Mouse (Mus musculus): Measurements from ENCODE around the gene Cd6.

Gene Cd6

DNA sequence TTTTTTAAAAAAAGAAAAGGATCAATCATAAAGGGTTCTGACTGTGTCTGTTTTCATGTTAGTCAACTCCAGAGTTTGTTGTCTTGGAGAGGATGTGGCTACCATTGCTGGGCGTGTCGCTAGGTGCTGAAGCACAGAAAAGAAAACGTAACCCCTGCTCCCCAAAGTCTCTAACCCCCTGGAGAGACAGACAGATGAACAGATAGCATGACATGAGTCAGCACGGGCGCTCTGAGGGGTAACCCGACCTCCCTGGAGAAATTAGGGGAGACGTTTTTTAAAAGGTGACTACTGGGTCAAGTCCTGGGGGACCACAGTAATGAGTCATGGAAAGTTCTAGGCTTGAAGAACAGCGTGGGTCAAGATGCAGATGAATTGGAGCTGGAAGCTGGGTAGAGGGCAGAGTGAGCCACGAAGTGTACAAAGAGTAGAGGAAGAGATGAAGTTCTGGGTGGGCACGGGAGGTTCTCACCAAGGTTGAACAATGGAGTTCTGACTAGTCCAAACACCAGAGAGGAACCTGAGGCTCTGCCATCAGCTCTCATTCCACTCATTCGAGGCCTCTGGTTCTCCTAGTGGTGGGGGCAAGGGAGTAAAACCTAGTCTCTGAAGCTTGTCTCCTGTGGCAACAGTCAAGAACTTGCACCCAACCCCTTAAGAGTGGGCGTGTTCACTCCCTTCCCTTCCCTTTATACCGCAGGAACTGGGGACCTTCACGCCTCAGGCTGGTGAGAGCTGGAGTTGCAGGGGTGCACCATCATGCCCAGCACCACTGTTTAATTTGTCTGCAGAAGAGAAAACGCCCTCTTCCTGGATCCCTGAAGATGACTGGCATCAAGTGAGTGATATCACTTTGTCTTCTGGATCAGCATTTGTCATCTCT lies 9.4 kb upstream of the Cd6 start, which contains the start of gene Slc15a3:
TSS of gene Slc15a3 (plus strand) at position 718 of the 883 bp plus-strand sequence.
- DNase-seq (ENCODE audit: low spot score in 2 of 2), result no peak

- no peak for DNase-seq (ENCODE audit: low spot score in 2 of 2)
These were observed 5.8 kb upstream of the Cd6 start for GRCm38 (mm10) chr19:10835671-10836070.

- DNase-seq (ENCODE audit: low spot score in 2 of 2), result no peak
These were observed 3.8 kb upstream of the Cd6 start for GRCm38 (mm10) chr19:10833611-10834010.

- DNase-seq (ENCODE audit: low spot score in 2 of 2), result no peak
These were observed 2.2 kb upstream of the Cd6 start for GRCm38 (mm10) chr19:10832030-10832429.

DNA sequence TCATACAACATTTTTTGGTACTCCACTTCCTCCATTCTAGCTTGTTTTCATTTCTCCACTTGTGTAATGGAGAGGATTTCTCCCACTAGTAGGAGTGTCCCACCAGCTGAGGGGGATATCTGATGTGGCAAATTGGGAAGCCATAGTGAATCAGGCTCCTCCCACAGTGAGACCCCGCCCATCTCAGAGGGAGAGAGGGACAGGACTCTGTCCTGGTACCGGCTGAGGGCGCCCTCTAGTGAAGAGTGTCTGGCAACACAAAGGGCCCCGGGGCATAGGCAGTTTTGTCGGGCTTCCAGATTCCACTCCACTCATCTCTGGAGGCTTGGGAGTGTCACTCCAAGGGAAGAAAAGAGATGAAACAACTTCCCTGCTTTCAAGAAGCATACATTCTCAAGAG lies 1.6 kb upstream of the Cd6 start:
- DNase-seq (ENCODE audit: low spot score in 2 of 2), result peak; percentile 50 to 77

DNA sequence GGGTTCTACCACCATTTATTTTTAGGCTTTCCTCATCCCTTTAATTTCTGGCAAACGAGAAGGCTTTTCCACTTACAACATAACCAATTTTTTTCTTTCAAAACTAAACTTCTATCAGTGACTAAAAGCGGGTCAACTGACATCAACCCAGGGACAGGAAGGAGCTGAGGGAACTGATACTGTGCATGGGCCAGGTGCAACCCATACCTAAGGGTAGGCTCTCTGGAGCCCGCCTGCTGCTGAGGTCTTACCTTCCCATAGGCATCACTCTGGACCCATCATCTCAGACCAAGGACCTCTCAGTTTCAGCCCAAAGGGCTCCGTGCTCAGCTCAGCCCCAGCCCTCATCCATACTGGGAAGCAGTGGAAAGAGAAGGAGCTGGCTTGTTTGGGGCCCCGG lies 1.5 kb downstream of the Cd6 start:
- no peak for DNase-seq (ENCODE audit: low spot score in 2 of 2)

GRCm38 (mm10) chr19:10824061-10824460 lies 5.8 kb downstream of the Cd6 start:
- no peak for DNase-seq (ENCODE audit: low spot score in 2 of 2)

DNA sequence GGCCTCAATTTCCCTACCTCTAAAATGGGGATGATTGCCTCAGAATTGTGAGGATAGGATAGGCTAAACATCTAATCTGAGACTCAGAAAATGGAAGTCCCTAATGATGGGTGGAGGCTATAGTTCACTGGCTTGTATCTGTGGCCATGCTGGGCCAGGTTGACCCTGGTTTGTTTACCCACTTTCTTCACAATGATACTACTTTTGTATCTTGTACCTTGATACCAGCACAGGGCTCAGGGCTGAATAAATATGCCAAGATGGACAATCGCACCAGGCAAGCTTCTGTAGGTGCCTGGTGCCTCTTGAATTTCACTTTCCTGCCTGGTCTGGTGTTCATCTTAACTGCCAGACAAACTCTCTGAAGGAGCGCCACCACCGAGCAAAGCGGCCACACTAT lies 7.3 kb downstream of the Cd6 start:
- DNase-seq (ENCODE audit: low spot score in 2 of 2), result no peak

DNA sequence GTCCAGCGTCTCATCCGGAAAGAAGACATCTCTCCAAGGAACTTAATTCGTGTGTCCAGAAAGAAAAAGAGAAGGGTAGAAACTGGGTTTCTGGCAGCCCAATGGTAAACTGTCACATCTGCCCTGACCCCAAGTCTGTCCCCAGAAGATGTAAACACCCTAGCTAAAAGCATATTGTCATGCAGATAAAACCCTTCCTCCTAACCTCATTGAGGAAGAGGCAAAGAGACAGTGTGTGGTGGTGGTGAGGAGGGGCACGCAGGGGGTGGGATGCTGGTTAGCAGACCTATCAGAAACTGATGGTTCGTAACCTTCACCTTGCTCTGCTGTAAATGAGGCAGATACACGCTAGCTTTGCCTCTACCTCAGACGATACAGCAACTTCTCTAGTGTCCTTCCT lies 8.5 kb downstream of the Cd6 start:
- DNase-seq (ENCODE audit: low spot score in 2 of 2), result no peak

DNA sequence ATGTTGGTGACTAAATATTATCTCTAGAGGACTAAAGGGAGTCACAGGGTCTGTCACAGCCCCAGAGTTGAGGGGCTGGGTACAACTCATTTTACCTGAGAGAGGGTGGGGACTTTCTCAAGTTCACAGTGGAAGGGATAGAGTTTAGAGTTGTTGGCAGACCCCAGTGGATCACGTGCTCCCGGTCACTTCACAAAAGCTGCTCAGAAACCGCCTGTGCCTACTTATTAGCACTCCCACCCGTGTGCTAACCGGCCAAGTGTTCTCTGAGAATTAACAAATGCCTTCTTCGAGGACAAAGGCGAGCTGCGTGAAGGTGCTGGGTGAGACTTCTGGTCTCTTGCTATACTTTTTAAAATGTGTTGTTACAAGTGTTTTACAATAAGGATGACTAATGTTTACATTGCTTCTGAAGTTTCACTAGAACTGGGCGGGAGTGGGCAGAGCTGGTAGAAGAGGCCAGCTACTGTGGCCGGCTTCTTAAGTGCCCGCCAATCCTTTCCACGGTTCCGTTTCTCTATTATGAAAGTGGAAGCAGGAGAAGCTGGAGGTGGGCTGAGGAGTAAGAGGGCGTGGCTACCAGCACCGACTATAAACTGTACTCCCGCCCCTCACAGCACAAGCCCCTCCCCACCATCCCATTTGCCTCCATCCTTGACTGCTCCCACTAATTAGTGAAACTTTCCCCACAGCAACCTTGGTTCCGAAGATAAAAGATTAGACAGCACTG lies 11.5 kb downstream of the Cd6 start:
- no peak for DNase-seq (ENCODE audit: low spot score in 2 of 2)

DNA sequence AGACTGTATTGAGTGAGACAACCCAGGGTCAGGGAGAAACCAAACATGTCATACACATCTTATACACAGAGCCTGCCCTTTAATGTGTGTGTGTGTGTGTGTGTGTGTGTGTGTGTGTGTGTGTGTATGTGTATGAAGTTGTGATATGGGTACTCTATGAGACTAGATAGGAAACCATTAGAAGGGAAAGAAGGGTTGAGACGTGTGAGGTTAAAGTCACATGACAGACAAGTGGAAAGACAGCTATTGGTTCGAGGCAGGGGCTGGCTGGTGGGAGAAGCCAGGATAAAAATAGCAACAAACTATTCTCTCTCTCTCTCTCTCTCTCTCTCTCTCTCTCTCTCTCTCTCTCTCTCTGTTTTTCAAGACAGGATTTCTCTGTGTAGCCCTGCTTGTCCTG lies 13.4 kb downstream of the Cd6 start:
- no peak for DNase-seq (ENCODE audit: low spot score in 2 of 2)

GRCm38 (mm10) chr19:10815871-10816270 lies 14.0 kb downstream of the Cd6 start:
- DNase-seq (ENCODE audit: low spot score in 2 of 2), result no peak

GRCm38 (mm10) chr19:10813905-10814304 lies 16.0 kb downstream of the Cd6 start:
- no peak for DNase-seq (ENCODE audit: low spot score in 2 of 2)

DNA sequence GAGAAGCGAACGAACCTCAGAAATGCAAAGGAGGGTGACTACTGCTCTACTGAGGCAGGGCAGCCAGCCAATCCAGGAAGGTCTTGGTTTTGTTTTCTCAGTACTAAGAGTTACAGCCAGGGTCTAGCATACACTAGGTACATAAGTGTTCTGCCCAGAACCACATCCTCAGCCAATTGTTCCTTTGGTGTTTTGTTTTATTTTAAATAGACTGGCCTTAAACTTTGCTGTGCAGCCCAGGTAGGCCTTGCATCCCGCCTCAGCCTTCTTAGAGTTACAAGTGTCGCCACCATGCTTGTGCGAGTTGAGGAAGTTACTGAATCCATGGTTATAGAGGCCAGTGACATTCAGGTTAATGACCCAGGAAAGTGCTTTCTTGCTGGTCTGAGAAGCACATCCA lies 16.8 kb downstream of the Cd6 start:
- no peak for DNase-seq (ENCODE audit: low spot score in 2 of 2)

GRCm38 (mm10) chr19:10811471-10811870 lies 18.4 kb downstream of the Cd6 start:
- no peak for DNase-seq (ENCODE audit: low spot score in 2 of 2)

DNA sequence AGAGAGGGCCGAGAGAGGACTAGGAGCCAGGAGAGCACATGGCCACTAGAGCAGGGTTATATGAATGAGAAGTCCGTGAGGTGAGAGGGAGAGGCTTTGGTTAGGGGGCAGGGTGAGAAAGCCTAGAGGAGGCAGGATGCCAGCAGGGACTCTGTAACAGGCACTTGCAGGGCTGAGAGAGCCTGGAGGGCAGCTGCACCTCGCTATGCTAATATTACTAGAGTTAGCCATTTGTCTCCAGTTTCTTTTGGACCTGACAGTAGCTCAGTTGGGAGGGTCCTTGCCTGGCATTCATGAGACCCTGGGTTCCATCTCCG lies 19.7 kb downstream of the Cd6 start:
- no peak for DNase-seq (ENCODE audit: low spot score in 2 of 2)

DNA sequence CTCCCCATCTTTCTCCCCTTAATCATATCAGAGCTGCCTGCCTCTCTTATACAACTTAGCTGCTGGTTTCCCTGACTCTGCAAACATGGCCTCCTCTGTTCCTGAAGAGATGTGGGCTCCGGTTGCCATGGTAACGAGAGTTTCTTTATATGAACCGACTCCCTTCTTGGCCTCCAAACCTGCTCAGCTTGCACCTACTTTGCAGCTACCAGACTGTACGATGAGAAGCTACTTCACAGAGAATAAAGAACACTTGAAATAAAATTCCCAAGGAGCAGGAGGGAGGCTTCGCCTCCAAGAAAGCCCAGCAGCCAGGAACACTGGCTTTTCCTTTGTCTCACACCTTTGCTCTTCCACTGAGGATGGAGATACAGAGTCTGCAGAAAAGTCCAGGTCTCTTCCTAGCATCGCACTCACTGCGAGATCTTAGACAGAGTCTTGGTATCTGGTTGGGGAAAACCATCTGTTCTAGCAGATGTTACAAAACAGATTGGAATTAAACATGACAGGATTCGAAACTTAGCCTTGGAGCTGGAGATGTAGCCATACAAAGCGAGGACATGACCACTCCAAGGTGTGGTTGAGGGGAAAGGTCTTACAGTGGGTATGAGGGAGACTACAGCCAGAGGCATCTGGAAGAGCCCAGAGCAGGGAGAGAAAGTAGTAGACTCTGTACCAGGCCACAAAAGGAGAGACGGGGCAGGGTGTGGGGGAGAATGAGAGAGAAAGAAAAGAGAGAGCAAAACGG lies 20.3 kb downstream of the Cd6 start:
- no peak for DNase-seq (ENCODE audit: low spot score in 2 of 2)

DNA sequence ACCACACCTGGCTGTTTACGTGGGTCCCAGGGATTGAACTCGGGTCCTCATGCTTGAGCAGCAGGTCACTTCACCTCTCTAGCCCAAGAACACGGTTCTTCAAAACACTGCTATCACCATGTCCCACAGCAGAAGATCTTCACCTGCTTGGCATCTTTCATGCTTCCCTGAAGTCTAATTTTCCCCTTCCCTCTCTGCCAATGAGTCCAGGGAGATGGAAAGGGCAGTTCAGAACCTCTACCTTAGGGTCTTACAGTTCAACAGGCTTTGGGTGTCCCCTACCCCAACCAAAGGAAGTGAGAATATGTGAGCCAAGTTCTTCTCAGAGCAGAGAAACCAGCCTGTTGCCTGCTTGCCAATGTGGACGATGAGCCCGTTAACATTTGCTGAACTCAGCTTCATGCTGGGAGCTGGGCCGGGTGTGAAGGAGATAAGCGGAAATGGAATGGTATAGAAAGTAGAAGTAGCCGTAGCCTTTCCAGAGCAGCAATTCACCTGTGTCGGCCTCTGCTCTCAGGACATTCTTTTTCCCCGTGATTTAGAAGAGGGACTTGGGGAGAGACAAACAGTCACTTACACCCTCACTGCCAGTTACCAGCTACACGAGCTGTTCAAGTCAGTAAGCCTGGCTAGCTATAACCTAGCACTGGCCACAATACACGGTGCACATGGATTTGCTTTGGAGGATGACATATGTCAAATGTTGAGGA lies 21.2 kb downstream of the Cd6 start:
- DNase-seq (ENCODE audit: low spot score in 2 of 2), result no peak

GRCm38 (mm10) chr19:10805661-10806285 lies 24.1 kb downstream of the Cd6 start:
- no peak for DNase-seq (ENCODE audit: low spot score in 2 of 2)

- no peak for DNase-seq (ENCODE audit: low spot score in 2 of 2)
These were observed 24.8 kb downstream of the Cd6 start for GRCm38 (mm10) chr19:10804850-10805660.

DNA sequence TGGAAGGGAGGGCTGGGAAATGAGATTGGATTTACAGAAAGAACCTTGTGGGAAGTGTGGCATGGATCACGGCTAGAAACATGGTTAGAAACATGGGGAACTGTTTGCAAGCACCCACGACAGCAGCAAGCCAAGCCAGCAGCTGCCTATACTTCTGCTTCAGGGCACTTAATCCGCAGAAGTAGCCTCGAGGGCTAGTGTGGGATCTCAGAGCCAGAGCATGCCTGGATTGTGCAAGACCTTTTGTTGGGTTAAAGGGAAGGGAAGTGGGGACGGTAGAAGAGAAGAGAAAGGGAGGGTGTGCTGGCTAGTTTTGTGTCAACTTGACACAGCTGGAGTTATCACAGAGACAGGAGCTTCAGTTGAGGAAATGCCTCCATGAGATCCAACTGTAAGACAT lies 26.1 kb downstream of the Cd6 start:
- DNase-seq (ENCODE audit: low spot score in 2 of 2), result no peak

All from cerebellum, postnatal 4 days (tissue).